Mouse (Mus musculus): ENCODE data around the gene Pacrg. TPM values are rescaled to one million over a fixed set of nuclear protein-coding genes. Genes with fewer than 3 reads are reported as not detected.

The Pacrg gene
- polyA plus RNA-seq, 1 experiment from 2014 or later = 1.2 TPM

GRCm38 (mm10) chr17:10620621-10621020 is 219.5 kb downstream of the Pacrg start:
- WGBS = 68% methylated on average over 2 of the region's 2 CpGs
- Histone ChIP-seq H3K27ac (replicated peaks in 1 of 2; ENCODE audit: control insufficient read depth in 1 of 2, insufficient read depth in 1 of 2, low read depth in 2 of 2, low read length in 2 of 2) (no peak overlapping the region), H3K4me2 (ENCODE audit: low read length) (no peak overlapping the region), H3K9ac (ENCODE audit: low read length) (no peak overlapping the region), H3K4me1 (ENCODE audit: control insufficient read depth in 2 of 2, insufficient read depth in 2 of 2, low read length in 2 of 2) (peaks cover 0 to 5% of the 10 kb centered on the region in 2 experiments; a peak in 2 of 4 replicates), H3K27me3 (ENCODE audit: control insufficient read depth, insufficient read depth, low read length) (no peaks in the 10 kb centered on the region), H3K4me3 (ENCODE audit: control insufficient read depth in 1 of 2, insufficient read depth in 1 of 2, low read depth in 1 of 2, low read length in 2 of 2) (no peak overlapping the region), H3K9me3 (ENCODE audit: control insufficient read depth, low read length) (no peaks in the 10 kb centered on the region), H3K36me3 (ENCODE audit: control insufficient read depth, insufficient read depth, low read length) (no peaks in the 10 kb centered on the region)
- no peak for ATAC-seq (ENCODE audit: insufficient number of reproducible peaks, insufficient read depth, low FRiP score, low read depth)

GRCm38 (mm10) chr17:10619881-10620280 is 220.2 kb downstream of the Pacrg start:
- Histone ChIP-seq H3K9me3 (ENCODE audit: control insufficient read depth, low read length) (no peaks in the 10 kb centered on the region), H3K36me3 (ENCODE audit: control insufficient read depth, insufficient read depth, low read length) (no peaks in the 10 kb centered on the region), H3K9ac (ENCODE audit: low read length) (no peak overlapping the region), H3K27me3 (ENCODE audit: control insufficient read depth, insufficient read depth, low read length) (no peaks in the 10 kb centered on the region), H3K4me2 (ENCODE audit: low read length) (no peak overlapping the region), H3K4me1 (ENCODE audit: control insufficient read depth in 2 of 2, insufficient read depth in 2 of 2, low read length in 2 of 2) (peaks cover 0 to 5% of the 10 kb centered on the region in 2 experiments; a peak in 2 of 4 replicates), H3K4me3 (ENCODE audit: control insufficient read depth in 1 of 2, insufficient read depth in 1 of 2, low read depth in 1 of 2, low read length in 2 of 2) (no peak overlapping the region), H3K27ac (replicated peaks in 1 of 2; ENCODE audit: control insufficient read depth in 1 of 2, insufficient read depth in 1 of 2, low read depth in 2 of 2, low read length in 2 of 2) (no peak overlapping the region)
- ATAC-seq (ENCODE audit: insufficient number of reproducible peaks, insufficient read depth, low FRiP score, low read depth) = no peak
- WGBS = 42% methylated on average over 3 of the region's 3 CpGs

GRCm38 (mm10) chr17:10617656-10618055 is 222.5 kb downstream of the Pacrg start:
- WGBS = 56% methylated on average over 4 of the region's 4 CpGs
- no peaks in the 10 kb centered on the region for H3K36me3 ChIP-seq (ENCODE audit: control insufficient read depth, insufficient read depth, low read length)
- H3K4me2 ChIP-seq (ENCODE audit: low read length) = no peak overlapping the region
- H3K9ac ChIP-seq (ENCODE audit: low read length) = no peak overlapping the region
- peaks cover 0 to 5% of the 10 kb centered on the region in 2 experiments; a peak in 2 of 4 replicates for H3K4me1 ChIP-seq (ENCODE audit: control insufficient read depth in 2 of 2, insufficient read depth in 2 of 2, low read length in 2 of 2)
- no peak overlapping the region for H3K4me3 ChIP-seq (ENCODE audit: control insufficient read depth in 1 of 2, insufficient read depth in 1 of 2, low read depth in 1 of 2, low read length in 2 of 2)
- H3K9me3 ChIP-seq (ENCODE audit: control insufficient read depth, low read length) = no peaks in the 10 kb centered on the region
- no peak overlapping the region for H3K27ac ChIP-seq (replicated peaks in 1 of 2; ENCODE audit: control insufficient read depth in 1 of 2, insufficient read depth in 1 of 2, low read depth in 2 of 2, low read length in 2 of 2)
- ATAC-seq (ENCODE audit: insufficient number of reproducible peaks, insufficient read depth, low FRiP score, low read depth) = no peak
- H3K27me3 ChIP-seq (ENCODE audit: control insufficient read depth, insufficient read depth, low read length) = no peaks in the 10 kb centered on the region

- no peak for ATAC-seq (ENCODE audit: insufficient number of reproducible peaks, insufficient read depth, low FRiP score, low read depth)
- Histone ChIP-seq H3K4me1 (ENCODE audit: control insufficient read depth in 2 of 2, insufficient read depth in 2 of 2, low read length in 2 of 2) (no peaks in the 10 kb centered on the region; a peak in 1 of 4 replicates), H3K9ac (ENCODE audit: low read length) (no peak overlapping the region), H3K36me3 (ENCODE audit: control insufficient read depth, insufficient read depth, low read length) (no peaks in the 10 kb centered on the region), H3K27ac (replicated peaks in 1 of 2; ENCODE audit: control insufficient read depth in 1 of 2, insufficient read depth in 1 of 2, low read depth in 2 of 2, low read length in 2 of 2) (no peak overlapping the region), H3K4me3 (ENCODE audit: control insufficient read depth in 1 of 2, insufficient read depth in 1 of 2, low read depth in 1 of 2, low read length in 2 of 2) (no peak overlapping the region), H3K9me3 (ENCODE audit: control insufficient read depth, low read length) (no peaks in the 10 kb centered on the region), H3K27me3 (ENCODE audit: control insufficient read depth, insufficient read depth, low read length) (no peaks in the 10 kb centered on the region), H3K4me2 (ENCODE audit: low read length) (no peak overlapping the region)
- 88% methylated on average over 7 of the region's 7 CpGs for WGBS
Measured at GRCm38 (mm10) chr17:10615611-10616010, 224.5 kb downstream of the Pacrg start.

- ATAC-seq (ENCODE audit: insufficient number of reproducible peaks, insufficient read depth, low FRiP score, low read depth) = no peak
- Histone ChIP-seq H3K27me3 (ENCODE audit: control insufficient read depth, insufficient read depth, low read length) (no peaks in the 10 kb centered on the region), H3K36me3 (ENCODE audit: control insufficient read depth, insufficient read depth, low read length) (no peaks in the 10 kb centered on the region), H3K9ac (ENCODE audit: low read length) (no peak overlapping the region), H3K4me1 (ENCODE audit: control insufficient read depth in 2 of 2, insufficient read depth in 2 of 2, low read length in 2 of 2) (no peaks in the 10 kb centered on the region), H3K4me3 (ENCODE audit: control insufficient read depth in 1 of 2, insufficient read depth in 1 of 2, low read depth in 1 of 2, low read length in 2 of 2) (no peak overlapping the region), H3K27ac (replicated peaks in 1 of 2; ENCODE audit: control insufficient read depth in 1 of 2, insufficient read depth in 1 of 2, low read depth in 2 of 2, low read length in 2 of 2) (no peak overlapping the region), H3K9me3 (ENCODE audit: control insufficient read depth, low read length) (no peaks in the 10 kb centered on the region), H3K4me2 (ENCODE audit: low read length) (no peak overlapping the region)
- WGBS = 76% methylated on average over 6 of the region's 6 CpGs
Measured at GRCm38 (mm10) chr17:10614696-10615095, 225.4 kb downstream of the Pacrg start.

GRCm38 (mm10) chr17:10611626-10612025 is 228.5 kb downstream of the Pacrg start:
- ATAC-seq (ENCODE audit: insufficient number of reproducible peaks, insufficient read depth, low FRiP score, low read depth) = no peak
- H3K36me3 ChIP-seq (ENCODE audit: control insufficient read depth, insufficient read depth, low read length) = no peaks in the 10 kb centered on the region

GRCm38 (mm10) chr17:10608146-10608545 is 232.0 kb downstream of the Pacrg start:
- ATAC-seq (ENCODE audit: insufficient number of reproducible peaks, insufficient read depth, low FRiP score, low read depth) = no peak
- no peak overlapping the region for H3K27ac ChIP-seq (replicated peaks in 1 of 2; ENCODE audit: control insufficient read depth in 1 of 2, insufficient read depth in 1 of 2, low read depth in 2 of 2, low read length in 2 of 2)
- no peak overlapping the region for H3K4me3 ChIP-seq (ENCODE audit: control insufficient read depth in 1 of 2, insufficient read depth in 1 of 2, low read depth in 1 of 2, low read length in 2 of 2)
- H3K27me3 ChIP-seq (ENCODE audit: control insufficient read depth, insufficient read depth, low read length) = no peaks in the 10 kb centered on the region
- no peak overlapping the region for H3K4me2 ChIP-seq (ENCODE audit: low read length)
- no peaks in the 10 kb centered on the region for H3K9me3 ChIP-seq (ENCODE audit: control insufficient read depth, low read length)
- H3K36me3 ChIP-seq (ENCODE audit: control insufficient read depth, insufficient read depth, low read length) = no peaks in the 10 kb centered on the region
- H3K9ac ChIP-seq (ENCODE audit: low read length) = no peak overlapping the region
- WGBS = 73% methylated on average over 4 of the region's 4 CpGs
- no peaks in the 10 kb centered on the region for H3K4me1 ChIP-seq (ENCODE audit: control insufficient read depth in 2 of 2, insufficient read depth in 2 of 2, low read length in 2 of 2)

More at GRCm38 (mm10) chr17:10611626-10612025, 228.5 kb downstream of the Pacrg start:
- no peak overlapping the region for H3K4me2 ChIP-seq (ENCODE audit: low read length)
- no peak overlapping the region for H3K27ac ChIP-seq (replicated peaks in 1 of 2; ENCODE audit: control insufficient read depth in 1 of 2, insufficient read depth in 1 of 2, low read depth in 2 of 2, low read length in 2 of 2)
- H3K9me3 ChIP-seq (ENCODE audit: control insufficient read depth, low read length) = no peaks in the 10 kb centered on the region
- no peak overlapping the region for H3K9ac ChIP-seq (ENCODE audit: low read length)
- H3K4me3 ChIP-seq (ENCODE audit: control insufficient read depth in 1 of 2, insufficient read depth in 1 of 2, low read depth in 1 of 2, low read length in 2 of 2) = no peak overlapping the region
- WGBS = 50% methylated on average over 3 of the region's 3 CpGs
- H3K27me3 ChIP-seq (ENCODE audit: control insufficient read depth, insufficient read depth, low read length) = no peaks in the 10 kb centered on the region
- H3K4me1 ChIP-seq (ENCODE audit: control insufficient read depth in 2 of 2, insufficient read depth in 2 of 2, low read length in 2 of 2) = no peaks in the 10 kb centered on the region

- no peaks in the 10 kb centered on the region for H3K36me3 ChIP-seq (ENCODE audit: control insufficient read depth, insufficient read depth, low read length)
- no peak overlapping the region for H3K9ac ChIP-seq (ENCODE audit: low read length)
- no peak overlapping the region for H3K27ac ChIP-seq (replicated peaks in 1 of 2; ENCODE audit: control insufficient read depth in 1 of 2, insufficient read depth in 1 of 2, low read depth in 2 of 2, low read length in 2 of 2)
- H3K4me3 ChIP-seq (ENCODE audit: control insufficient read depth in 1 of 2, insufficient read depth in 1 of 2, low read depth in 1 of 2, low read length in 2 of 2) = no peak overlapping the region
- no peaks in the 10 kb centered on the region for H3K9me3 ChIP-seq (ENCODE audit: control insufficient read depth, low read length)
- WGBS = 34% methylated on average over 3 of the region's 3 CpGs
- no peaks in the 10 kb centered on the region for H3K27me3 ChIP-seq (ENCODE audit: control insufficient read depth, insufficient read depth, low read length)
- no peak for ATAC-seq (ENCODE audit: insufficient number of reproducible peaks, insufficient read depth, low FRiP score, low read depth)
- no peak overlapping the region for H3K4me2 ChIP-seq (ENCODE audit: low read length)
- no peaks in the 10 kb centered on the region for H3K4me1 ChIP-seq (ENCODE audit: control insufficient read depth in 2 of 2, insufficient read depth in 2 of 2, low read length in 2 of 2)
Measured at GRCm38 (mm10) chr17:10606090-10606489, 234.0 kb downstream of the Pacrg start.

All from heart, embryonic 14.5 days (tissue).